Mouse (Mus musculus): ENCODE measurements around the gene Etv2. TPM values are rescaled to one million over a fixed set of nuclear protein-coding genes. Genes with fewer than 3 reads are reported as not detected.

Gene Etv2
- polyA plus RNA-seq, 1 experiment, result not detected

- TF ChIP-seq POLR2A (IDR thresholded peaks at IDR 0.05; ENCODE audit: extremely low read depth, insufficient read depth, low read length) (no peak), CTCF (IDR thresholded peaks at IDR 0.05; ENCODE audit: extremely low read depth, insufficient read depth, low read length) (no peak)
- H3K4me3 ChIP-seq (ENCODE audit: insufficient read depth, low read length), result no peak overlapping the region
These were observed 20.4 kb downstream of the Etv2 start for GRCm38 (mm10) chr7:30615049-30615760.

DNA sequence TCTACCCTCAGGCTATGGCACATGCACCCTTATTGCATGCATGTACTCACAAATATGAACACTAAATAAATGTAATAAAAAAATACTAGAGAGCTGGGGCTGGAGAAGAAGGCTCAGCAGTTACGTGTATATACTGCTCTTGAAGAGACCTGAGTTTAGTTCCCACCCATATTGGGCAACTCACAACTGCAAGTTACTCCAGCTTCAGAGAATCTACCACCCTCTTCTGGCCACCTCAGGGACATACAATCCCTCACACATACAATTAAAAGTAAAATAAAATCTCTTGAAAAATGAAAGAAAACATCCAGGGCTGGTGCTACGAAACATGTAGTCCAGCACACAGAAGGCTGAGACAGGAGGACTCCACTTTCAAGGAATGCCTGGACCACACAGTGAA lies 21.2 kb downstream of the Etv2 start:
- Histone ChIP-seq H3K4me3 (ENCODE audit: insufficient read depth, low read length) (no peak overlapping the region), H3K4me1 (ENCODE audit: control insufficient read depth, insufficient read depth, low read length) (no peaks in the 10 kb centered on the region), H3K27ac (ENCODE audit: insufficient read depth, low read length) (no peak overlapping the region)
- TF ChIP-seq POLR2A (IDR thresholded peaks at IDR 0.05; ENCODE audit: extremely low read depth, insufficient read depth, low read length) (no peak), CTCF (IDR thresholded peaks at IDR 0.05; ENCODE audit: extremely low read depth, insufficient read depth, low read length) (no peak)

More at GRCm38 (mm10) chr7:30615049-30615760, 20.4 kb downstream of the Etv2 start:
- Histone ChIP-seq H3K27ac (ENCODE audit: insufficient read depth, low read length) (no peak overlapping the region), H3K4me1 (ENCODE audit: control insufficient read depth, insufficient read depth, low read length) (no peaks in the 10 kb centered on the region)

GRCm38 (mm10) chr7:30613529-30614112 lies 22.0 kb downstream of the Etv2 start:
- Histone ChIP-seq H3K27ac (ENCODE audit: insufficient read depth, low read length) (no peak overlapping the region), H3K4me1 (ENCODE audit: control insufficient read depth, insufficient read depth, low read length) (no peaks in the 10 kb centered on the region), H3K4me3 (ENCODE audit: insufficient read depth, low read length) (no peak overlapping the region)
- TF ChIP-seq CTCF (IDR thresholded peaks at IDR 0.05; ENCODE audit: extremely low read depth, insufficient read depth, low read length), result peak; percentile 41; the same call in 1 of the 2 replicates
- no peak for TF ChIP-seq POLR2A (IDR thresholded peaks at IDR 0.05; ENCODE audit: extremely low read depth, insufficient read depth, low read length)

DNA sequence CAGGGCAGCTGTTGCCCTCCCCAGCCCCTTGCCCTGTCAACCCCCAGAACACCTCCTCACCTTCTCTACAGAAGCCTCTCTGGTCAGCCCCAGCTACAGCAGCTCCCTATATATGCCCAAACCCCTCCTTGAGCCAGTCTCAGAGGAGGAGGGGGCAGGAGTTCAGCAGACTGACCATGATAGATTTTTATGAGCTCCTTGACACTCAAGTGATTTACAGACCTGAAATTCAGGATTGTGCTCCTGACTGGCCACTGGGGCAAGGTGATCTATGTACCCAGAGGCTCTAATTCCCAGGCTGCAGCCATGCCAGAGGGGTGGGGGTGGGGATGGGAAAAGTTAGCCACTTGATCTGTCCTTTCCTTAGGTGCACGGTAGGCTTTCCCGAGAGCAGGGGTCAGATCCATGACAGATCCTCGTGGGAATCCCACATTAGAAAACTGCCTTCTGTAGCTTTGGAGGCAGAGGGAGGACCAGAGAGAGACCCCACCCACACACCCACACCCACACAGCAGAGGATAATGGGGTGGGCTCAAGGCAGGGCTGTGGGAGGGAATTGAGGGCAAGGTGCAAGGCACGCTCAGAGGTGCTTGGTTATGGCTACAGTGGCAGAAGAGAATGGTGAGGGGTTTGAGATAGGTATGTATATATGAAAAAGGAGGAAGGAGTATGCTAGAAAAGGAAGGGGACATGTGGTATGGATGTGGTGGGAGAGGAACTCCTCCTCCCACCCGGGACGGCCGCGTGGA lies 22.8 kb downstream of the Etv2 start, which contains the start of gene Upk1a:
TSS of gene Upk1a (minus strand) at position 194 of the 749 bp plus-strand sequence.
- Histone ChIP-seq H3K27ac (ENCODE audit: insufficient read depth, low read length) (no peak within 1 kb of the TSS), H3K4me3 (ENCODE audit: insufficient read depth, low read length) (no peak within 1 kb of the TSS), H3K4me1 (ENCODE audit: control insufficient read depth, insufficient read depth, low read length) (no peaks in the 10 kb centered on the region)
- no peak for TF ChIP-seq CTCF (IDR thresholded peaks at IDR 0.05; ENCODE audit: extremely low read depth, insufficient read depth, low read length)
- TF ChIP-seq POLR2A (IDR thresholded peaks at IDR 0.05; ENCODE audit: extremely low read depth, insufficient read depth, low read length), result no peak

DNA sequence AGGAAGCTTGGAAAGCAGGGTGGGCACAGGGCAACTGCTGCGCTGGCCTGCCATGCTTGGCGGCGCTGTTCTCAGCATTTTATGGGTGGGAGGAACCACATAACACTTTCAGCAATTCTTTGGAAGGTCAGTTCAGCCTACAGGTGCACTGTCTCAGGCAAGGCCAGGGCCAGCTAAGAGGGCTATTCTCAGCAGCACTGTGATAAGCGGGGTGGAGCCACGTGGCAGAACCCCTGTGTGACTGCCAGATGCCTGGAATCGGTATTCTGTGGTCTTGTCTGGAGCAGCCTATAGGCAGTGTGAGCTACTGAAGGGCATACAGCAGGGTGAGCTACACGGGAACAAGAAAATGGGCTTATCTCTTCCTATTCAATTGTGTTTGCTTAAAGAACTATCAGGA lies 25.6 kb downstream of the Etv2 start:
- Histone ChIP-seq H3K27ac (ENCODE audit: insufficient read depth, low read length) (no peak overlapping the region), H3K4me1 (ENCODE audit: control insufficient read depth, insufficient read depth, low read length) (no peaks in the 10 kb centered on the region), H3K4me3 (ENCODE audit: insufficient read depth, low read length) (no peak overlapping the region)
- no peak for TF ChIP-seq POLR2A (IDR thresholded peaks at IDR 0.05; ENCODE audit: extremely low read depth, insufficient read depth, low read length)
- TF ChIP-seq CTCF (IDR thresholded peaks at IDR 0.05; ENCODE audit: extremely low read depth, insufficient read depth, low read length), result no peak

DNA sequence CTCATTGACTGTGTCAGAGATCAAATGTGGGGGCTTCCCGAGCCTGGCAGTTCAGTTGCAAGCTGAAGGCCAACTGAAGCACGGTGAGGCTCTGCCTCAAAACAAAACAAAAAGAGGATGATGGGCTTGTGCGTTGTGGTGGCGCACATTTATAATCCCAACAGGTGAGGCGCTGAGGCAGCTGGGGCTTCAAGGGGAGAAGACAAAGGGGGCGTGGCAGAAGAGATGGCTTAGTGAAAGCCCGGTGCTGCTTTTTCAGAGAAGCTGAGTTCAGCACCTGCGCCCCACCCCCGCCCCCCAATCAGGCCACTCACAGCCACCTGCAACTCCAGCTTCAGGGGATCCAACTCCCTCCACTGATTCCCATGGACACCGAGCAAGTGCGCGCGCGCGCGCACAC lies 27.2 kb downstream of the Etv2 start:
- TF ChIP-seq CTCF (IDR thresholded peaks at IDR 0.05; ENCODE audit: extremely low read depth, insufficient read depth, low read length), result no peak
- TF ChIP-seq POLR2A (IDR thresholded peaks at IDR 0.05; ENCODE audit: extremely low read depth, insufficient read depth, low read length), result no peak
- no peaks in the 10 kb centered on the region for H3K4me1 ChIP-seq (ENCODE audit: control insufficient read depth, insufficient read depth, low read length)
- no peak overlapping the region for H3K27ac ChIP-seq (ENCODE audit: insufficient read depth, low read length)
- H3K4me3 ChIP-seq (ENCODE audit: insufficient read depth, low read length), result no peak overlapping the region

- TF ChIP-seq POLR2A (IDR thresholded peaks at IDR 0.05; ENCODE audit: extremely low read depth, insufficient read depth, low read length) (no peak), CTCF (IDR thresholded peaks at IDR 0.05; ENCODE audit: extremely low read depth, insufficient read depth, low read length) (peak; percentile 45)
- H3K4me3 ChIP-seq (ENCODE audit: insufficient read depth, low read length), result no peak overlapping the region
- H3K27ac ChIP-seq (ENCODE audit: insufficient read depth, low read length), result no peak overlapping the region
- no peaks in the 10 kb centered on the region for H3K4me1 ChIP-seq (ENCODE audit: control insufficient read depth, insufficient read depth, low read length)
These were observed 27.8 kb downstream of the Etv2 start for GRCm38 (mm10) chr7:30607706-30608309.

GRCm38 (mm10) chr7:30604944-30605343 lies 30.7 kb downstream of the Etv2 start:
- H3K27ac ChIP-seq (ENCODE audit: insufficient read depth, low read length), result no peak overlapping the region
- no peak overlapping the region for H3K4me3 ChIP-seq (ENCODE audit: insufficient read depth, low read length)
- TF ChIP-seq POLR2A (IDR thresholded peaks at IDR 0.05; ENCODE audit: extremely low read depth, insufficient read depth, low read length) (no peak), CTCF (IDR thresholded peaks at IDR 0.05; ENCODE audit: extremely low read depth, insufficient read depth, low read length) (no peak)
- H3K4me1 ChIP-seq (ENCODE audit: control insufficient read depth, insufficient read depth, low read length), result no peaks in the 10 kb centered on the region

DNA sequence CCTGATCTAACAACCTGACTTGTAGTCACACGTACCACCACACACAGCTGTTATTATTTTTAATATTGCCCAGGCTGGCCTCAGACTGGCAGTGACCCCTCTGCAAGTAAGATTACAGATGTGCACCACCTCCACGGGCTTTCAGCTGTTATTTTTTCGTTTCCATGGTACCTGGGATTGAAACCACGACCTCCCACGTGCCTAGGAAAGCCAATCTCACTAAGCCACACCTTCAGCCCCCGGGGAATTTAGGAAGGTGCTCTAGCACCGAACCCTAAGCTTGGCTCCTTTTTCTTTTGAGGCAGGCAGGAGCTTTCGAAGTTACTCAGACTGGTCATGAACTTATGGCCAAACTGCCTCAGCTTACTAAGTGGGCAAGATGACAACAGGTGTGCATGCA lies 31.2 kb downstream of the Etv2 start:
- Histone ChIP-seq H3K4me3 (ENCODE audit: insufficient read depth, low read length) (no peak overlapping the region), H3K27ac (ENCODE audit: insufficient read depth, low read length) (no peak overlapping the region), H3K4me1 (ENCODE audit: control insufficient read depth, insufficient read depth, low read length) (no peaks in the 10 kb centered on the region)
- no peak for TF ChIP-seq POLR2A (IDR thresholded peaks at IDR 0.05; ENCODE audit: extremely low read depth, insufficient read depth, low read length)
- no peak for TF ChIP-seq CTCF (IDR thresholded peaks at IDR 0.05; ENCODE audit: extremely low read depth, insufficient read depth, low read length)

Measured in cortical plate, adult 2 months (tissue).